Mouse (Mus musculus): ENCODE measurements around the gene Aldh1b1. TPM values are rescaled to one million over a fixed set of nuclear protein-coding genes. Genes with fewer than 3 reads are reported as not detected.

The Aldh1b1 gene
- total RNA-seq (2021): 1 to 10 TPM; 8.7 to 9.7 TPM
- long read RNA-seq, experiment 1, transcript Aldh1b1-201 (2 exons, 2,298 nt): major isoform, 7 of 8 reads
- long read RNA-seq, experiment 1, partial matches to known transcripts: 0 of 8 reads
- long read RNA-seq, experiment 1, other reads (novel, unspliced or antisense): 1 of 8 reads
- long read RNA-seq, experiment 2, transcript Aldh1b1-201 (2 exons, 2,298 nt): major isoform, 19 of 20 reads
- long read RNA-seq, experiment 2, partial matches to known transcripts: 0 of 20 reads
- long read RNA-seq, experiment 2, other reads (novel, unspliced or antisense): 1 of 20 reads

DNA sequence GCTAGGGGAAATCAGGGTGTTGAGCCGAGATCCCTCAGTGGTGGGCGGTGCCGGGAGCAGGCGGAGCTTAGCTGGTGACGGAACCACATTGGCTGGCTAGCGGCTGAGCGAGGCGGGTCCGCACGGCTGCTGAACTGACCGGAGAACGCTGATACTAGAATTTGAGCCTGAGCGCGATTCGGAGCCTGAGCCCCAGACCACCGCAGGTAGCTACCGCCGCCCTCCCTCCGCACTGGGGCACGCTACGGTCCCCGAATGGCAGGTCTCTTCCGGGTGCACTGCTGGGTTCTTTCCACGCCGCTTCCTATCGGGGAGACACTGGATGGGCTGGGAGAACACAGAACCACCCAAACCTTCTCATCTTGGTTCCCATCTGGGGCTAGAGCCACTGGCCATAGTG lies at the start of gene Aldh1b1:
TSS of gene Aldh1b1 (plus strand) at position 59 of the 400 bp plus-strand sequence.
- peak; percentile 75 to 78 for DNase-seq (ENCODE audit: low spot score in 2 of 2)
- no peak for TF ChIP-seq CTCF (conservative IDR thresholded peaks at IDR 0.05)
- peak within 1 kb of the TSS; percentile 61 for H3K4me3 ChIP-seq
- 0 out of 2 replicates have a peak within 1 kb of the TSS, but pooled peaks have one; percentile 61 for H3K27ac ChIP-seq

- Histone ChIP-seq H3K27ac (no peak overlapping the region), H3K4me3 (no peak overlapping the region)
- no peak for TF ChIP-seq CTCF (conservative IDR thresholded peaks at IDR 0.05)
- DNase-seq (ENCODE audit: low spot score in 2 of 2): no peak
These were observed 49.4 kb upstream of the Aldh1b1 start for GRCm38 (mm10) chr4:45749449-45749848.

DNA sequence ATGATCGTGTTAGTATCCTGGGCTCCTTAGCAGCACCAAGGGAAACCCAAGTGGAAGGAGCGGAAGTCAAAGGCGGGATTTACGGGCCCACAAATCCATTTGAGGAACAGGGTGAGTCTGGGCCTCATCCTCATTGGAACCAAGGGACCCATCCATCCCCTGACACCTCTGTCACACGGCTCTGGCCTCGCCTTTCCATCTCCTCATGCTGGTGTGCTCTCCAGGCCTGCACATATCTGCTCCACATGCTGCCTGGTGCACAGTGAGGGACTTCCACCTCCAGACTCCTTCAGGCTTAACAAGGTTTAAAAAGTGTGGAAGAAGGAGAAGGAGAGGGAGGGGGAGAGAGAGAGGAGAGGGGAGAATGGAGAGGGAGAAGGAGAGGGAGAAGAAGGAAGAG lies 48.3 kb upstream of the Aldh1b1 start:
- DNase-seq (ENCODE audit: low spot score in 2 of 2): no peak
- Histone ChIP-seq H3K27ac (no peak overlapping the region), H3K4me3 (no peak overlapping the region)
- TF ChIP-seq CTCF (conservative IDR thresholded peaks at IDR 0.05): no peak

GRCm38 (mm10) chr4:45753211-45753809 lies 45.5 kb upstream of the Aldh1b1 start:
- Histone ChIP-seq H3K4me3 (no peak overlapping the region), H3K27ac (no peak overlapping the region)
- no peak for TF ChIP-seq CTCF (conservative IDR thresholded peaks at IDR 0.05)
- no peak for DNase-seq (ENCODE audit: low spot score in 2 of 2)

GRCm38 (mm10) chr4:45754171-45754570 lies 44.7 kb upstream of the Aldh1b1 start:
- Histone ChIP-seq H3K27ac (no peak overlapping the region), H3K4me3 (no peak overlapping the region)
- TF ChIP-seq CTCF (conservative IDR thresholded peaks at IDR 0.05): no peak
- no peak for DNase-seq (ENCODE audit: low spot score in 2 of 2)

- H3K4me3 ChIP-seq: no peak overlapping the region
- no peak for DNase-seq (ENCODE audit: low spot score in 2 of 2)
- H3K27ac ChIP-seq: no peak overlapping the region
- no peak for TF ChIP-seq CTCF (conservative IDR thresholded peaks at IDR 0.05)
These were observed 43.7 kb upstream of the Aldh1b1 start for GRCm38 (mm10) chr4:45755097-45755496.

- no peak overlapping the region; the same call in 1 of the 2 replicates for H3K4me3 ChIP-seq
- peak; percentile 75 to 81 for DNase-seq (ENCODE audit: low spot score in 2 of 2)
- no peak overlapping the region for H3K27ac ChIP-seq
- TF ChIP-seq CTCF (conservative IDR thresholded peaks at IDR 0.05): peak; percentile 44
These were observed 42.9 kb upstream of the Aldh1b1 start for GRCm38 (mm10) chr4:45755881-45756280.

DNA sequence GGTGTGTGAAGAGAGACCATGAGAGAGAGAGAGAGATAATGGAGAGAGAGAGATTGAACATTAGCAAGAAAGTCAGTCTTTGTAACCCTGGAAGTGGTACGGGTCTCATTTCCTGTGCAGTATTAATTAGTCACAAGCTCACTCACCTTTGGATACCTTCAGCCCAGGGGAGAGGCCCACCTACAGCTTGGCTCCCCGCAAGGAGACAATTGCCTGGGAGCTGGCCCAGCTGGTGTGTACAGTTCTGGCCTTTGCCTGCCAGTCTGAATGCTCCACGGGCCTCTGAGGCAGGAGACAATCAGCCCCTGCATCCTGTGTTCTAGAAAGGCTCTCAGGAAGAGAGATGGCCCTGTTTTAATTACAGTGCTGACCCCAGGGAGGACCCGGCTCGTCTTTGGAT lies 40.9 kb upstream of the Aldh1b1 start:
- no peak for TF ChIP-seq CTCF (conservative IDR thresholded peaks at IDR 0.05)
- Histone ChIP-seq H3K27ac (no peak overlapping the region), H3K4me3 (no peak overlapping the region)

DNA sequence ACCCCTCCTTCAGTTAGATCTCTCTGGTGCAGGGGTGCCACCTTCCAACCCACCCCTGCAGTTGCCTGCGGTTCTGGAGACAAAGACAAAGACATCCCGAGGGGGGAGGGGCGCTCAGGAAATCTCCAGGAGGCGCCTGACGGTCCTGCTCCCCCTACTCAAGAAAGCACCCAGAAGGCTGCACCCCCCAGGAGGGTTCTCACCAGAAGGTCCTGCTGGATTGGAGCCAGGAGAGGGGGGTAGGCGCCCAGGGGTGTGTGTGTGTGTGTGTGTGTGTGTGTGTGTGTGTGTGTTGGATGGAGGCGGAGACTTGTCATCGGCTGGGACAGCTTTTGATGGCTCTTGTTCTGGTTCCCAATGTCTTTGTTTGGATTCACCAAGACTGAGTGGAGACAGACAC lies 39.4 kb upstream of the Aldh1b1 start:
- DNase-seq (ENCODE audit: low spot score in 2 of 2): no peak
- Histone ChIP-seq H3K27ac (no peak overlapping the region), H3K4me3 (no peak overlapping the region)
- no peak for TF ChIP-seq CTCF (conservative IDR thresholded peaks at IDR 0.05)

More for the DNA sequence above, 40.9 kb upstream of the Aldh1b1 start:
- no peak for DNase-seq (ENCODE audit: low spot score in 2 of 2)

- DNase-seq (ENCODE audit: low spot score in 2 of 2): no peak
- H3K4me3 ChIP-seq: no peak overlapping the region
- TF ChIP-seq CTCF (conservative IDR thresholded peaks at IDR 0.05): no peak
- H3K27ac ChIP-seq: no peak overlapping the region
These were observed 36.2 kb upstream of the Aldh1b1 start for GRCm38 (mm10) chr4:45762600-45762999.

- TF ChIP-seq CTCF (conservative IDR thresholded peaks at IDR 0.05): no peak
- Histone ChIP-seq H3K27ac (no peak overlapping the region), H3K4me3 (no peak overlapping the region)
- no peak for DNase-seq (ENCODE audit: low spot score in 2 of 2)
These were observed 35.3 kb upstream of the Aldh1b1 start for GRCm38 (mm10) chr4:45763288-45764140.

- H3K27ac ChIP-seq: no peak overlapping the region
- no peak for DNase-seq (ENCODE audit: low spot score in 2 of 2)
These were observed 34.7 kb upstream of the Aldh1b1 start for GRCm38 (mm10) chr4:45764141-45764494.

GRCm38 (mm10) chr4:45765121-45765564 lies 33.7 kb upstream of the Aldh1b1 start:
- Histone ChIP-seq H3K4me3 (peak overlapping the region; percentile 22; the same call in 1 of the 2 replicates), H3K27ac (no peak overlapping the region)
- no peak for TF ChIP-seq CTCF (conservative IDR thresholded peaks at IDR 0.05)
- DNase-seq (ENCODE audit: low spot score in 2 of 2): no peak

More at GRCm38 (mm10) chr4:45764141-45764494, 34.7 kb upstream of the Aldh1b1 start:
- TF ChIP-seq CTCF (conservative IDR thresholded peaks at IDR 0.05): no peak
- H3K4me3 ChIP-seq: no peak overlapping the region
